In the genomic region with DNA sequence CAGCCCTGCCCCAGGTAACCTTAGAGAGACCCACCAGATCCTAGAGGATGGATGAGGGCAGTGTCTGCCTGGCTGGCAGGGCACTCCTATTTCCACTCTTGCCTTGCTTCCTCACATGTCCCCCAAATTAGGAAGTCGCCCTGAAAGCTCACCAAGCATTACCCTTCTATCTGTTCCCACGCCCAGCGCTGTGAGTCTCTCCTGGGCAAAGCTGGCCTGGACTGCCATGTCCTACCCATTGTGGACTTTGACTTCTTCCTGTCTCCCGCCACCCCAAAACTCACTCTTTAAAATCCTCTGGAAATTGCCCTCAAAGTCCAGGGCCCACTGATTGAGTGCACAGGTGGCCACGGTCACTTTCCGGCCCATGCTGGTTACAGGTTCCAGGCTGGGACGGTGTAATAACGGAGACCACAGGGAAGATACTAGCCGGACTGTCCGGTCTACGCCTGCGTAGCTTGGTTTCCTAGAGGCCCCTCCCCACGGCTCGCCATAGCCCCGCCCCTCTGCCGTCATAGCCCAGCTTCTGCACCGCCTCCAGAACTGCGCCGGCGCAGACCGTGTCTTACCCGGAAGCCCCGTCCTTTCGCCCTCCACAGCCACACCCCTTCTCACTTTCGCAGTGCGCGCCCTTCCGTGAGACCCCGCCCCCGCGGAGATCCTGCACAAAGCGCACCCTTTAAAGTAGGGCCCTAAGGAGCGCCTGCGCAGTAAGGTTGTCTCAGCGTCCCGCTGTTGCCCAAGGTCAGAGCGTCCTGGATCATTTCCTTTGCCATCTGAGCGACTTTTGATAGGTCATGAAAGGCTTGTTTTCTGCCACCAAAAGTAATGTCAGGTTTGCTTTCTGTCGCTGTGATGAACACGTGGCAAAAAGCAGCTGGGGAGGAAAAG, we compare ENCODE assay signal across 8 mouse cellular contexts. TPM values are rescaled to one million over a fixed set of nuclear protein-coding genes. Genes with fewer than 3 reads are reported as not detected.
DNase-seq lines count a peak whose midpoint lies in the region; ATAC-seq and TF ChIP-seq lines count a peak whose summit lies in the region.

Gene Nadsyn1 (minus strand): TSS at position 475 of the 891 bp plus-strand sequence.
Gene Dhcr7 (plus strand): TSS at position 771 of the 891 bp plus-strand sequence.

- H3K4me3 ChIP-seq in heart, embryonic 11.5 days (ENCODE audit: low read depth, low read length), result peak within 1 kb of the TSS; percentile 69
- peak within 1 kb of the TSS; percentile 64 for H3K4me3 ChIP-seq in kidney, embryonic 16.5 days (ENCODE audit: low read length)
- peak within 1 kb of the TSS; percentile 53 for H3K4me3 ChIP-seq in liver, adult 2 months (ENCODE audit: insufficient read depth, low read depth, low read length)
- peak within 1 kb of the TSS; percentile 70 for H3K4me3 ChIP-seq in myocyte

- H3K9me3 ChIP-seq in heart, embryonic 11.5 days (replicated peaks; ENCODE audit: control insufficient read depth, low read length), result no peaks in the 10 kb centered on the region
- no peaks in the 10 kb centered on the region for H3K9me3 ChIP-seq in kidney, embryonic 16.5 days (ENCODE audit: low read length)

- TF ChIP-seq POLR2A in liver, adult 2 months (IDR thresholded peaks at IDR 0.05; ENCODE audit: extremely low read depth, insufficient read depth, low read length), result peak; percentile 91
- peak; percentile 88 for TF ChIP-seq POLR2A in myocyte (IDR thresholded peaks at IDR 0.05; ENCODE audit: insufficient read length, low read depth)

- peak within 1 kb of the TSS; percentile 84 for H3K4me2 ChIP-seq in heart, embryonic 11.5 days
- peak within 1 kb of the TSS; percentile 71 for H3K4me2 ChIP-seq in kidney, embryonic 16.5 days (replicated peaks; ENCODE audit: low read depth, low read length)
- H3K4me2 ChIP-seq in myocyte (ENCODE audit: low read depth), result peak within 1 kb of the TSS; percentile 95

- ATAC-seq in erythroblast, adult 5-6 weeks (replicated peaks; ENCODE audit: low FRiP score, poor library complexity, severe bottlenecking), result peak; percentile 96
- peak; percentile 99 for ATAC-seq in heart, embryonic 11.5 days (replicated peaks; ENCODE audit: insufficient number of reproducible peaks, low FRiP score, low TSS enrichment)
- peak; percentile 99 for ATAC-seq in kidney, embryonic 16.5 days (ENCODE audit: low FRiP score, low TSS enrichment)

- peaks cover 5% of the 10 kb centered on the region; the same call in 1 of the 2 replicates for H3K79me2 ChIP-seq in liver, adult 2 months (ENCODE audit: control insufficient read depth, insufficient read depth, low read length)
- H3K79me2 ChIP-seq in myocyte (ENCODE audit: control insufficient read depth, insufficient read depth), result peaks cover 10% of the 10 kb centered on the region

- TF ChIP-seq CTCF in liver, adult 2 months (IDR thresholded peaks at IDR 0.05; ENCODE audit: low read depth, low read length), result no peak

- H3ac ChIP-seq in myocyte (ENCODE audit: control insufficient read depth, insufficient read length), result peak within 1 kb of the TSS; percentile 20

- 1% methylated on average over 40 of the region's 40 CpGs for WGBS in heart, embryonic 11.5 days (ENCODE audit: insufficient replicate concordance)
- under 1% methylated on average over 40 of the region's 40 CpGs for WGBS in kidney, embryonic 16.5 days
- under 1% methylated on average over 40 of the region's 40 CpGs for whole genome bisulfite sequencing in liver, adult 2 months

- 0 out of 2 replicates have a peak, but pooled peaks cover 2% of the 10 kb centered on the region for H3K36me3 ChIP-seq in heart, embryonic 11.5 days (ENCODE audit: control insufficient read depth, insufficient read depth, low read length)
- H3K36me3 ChIP-seq in kidney, embryonic 16.5 days (ENCODE audit: insufficient read depth, low read length), result peaks cover 5% of the 10 kb centered on the region; the same call in 1 of the 2 replicates
- H3K36me3 ChIP-seq in liver, adult 2 months (ENCODE audit: control insufficient read depth, insufficient read depth, low read length), result peaks cover 3% of the 10 kb centered on the region; the same call in 1 of the 2 replicates
- no peaks in the 10 kb centered on the region for H3K36me3 ChIP-seq in myocyte (ENCODE audit: control insufficient read depth, insufficient read depth)
- no peaks in the 10 kb centered on the region; the same call in 1 of the 2 replicates for H3K36me3 ChIP-seq in splenic B cell, adult 2 months (ENCODE audit: control insufficient read depth, insufficient read depth, low read length, poor library complexity, severe bottlenecking)

- no peaks in the 10 kb centered on the region for H3K27me3 ChIP-seq in heart, embryonic 11.5 days (ENCODE audit: control insufficient read depth, insufficient read depth, low read length)
- no peaks in the 10 kb centered on the region for H3K27me3 ChIP-seq in kidney, embryonic 16.5 days (ENCODE audit: insufficient read depth, low read length)
- H3K27me3 ChIP-seq in liver, adult 2 months (ENCODE audit: control insufficient read depth, insufficient read depth, low read length), result no peaks in the 10 kb centered on the region
- no peaks in the 10 kb centered on the region for H3K27me3 ChIP-seq in myocyte (ENCODE audit: control insufficient read depth, insufficient read depth, insufficient read length)
- H3K27me3 ChIP-seq in splenic B cell, adult 2 months (ENCODE audit: control insufficient read depth, insufficient read depth, low read length, poor library complexity, severe bottlenecking), result no peaks in the 10 kb centered on the region; the same call in 1 of the 2 replicates

- DNase-seq in B cell, adult 2 months, result peak; percentile 99
- DNase-seq in brain, adult 2 months (ENCODE audit: low read depth, low spot score), result peak; percentile 99
- peak; percentile 92 for DNase-seq in liver, adult 2 months (ENCODE audit: extremely low read depth, low read depth, low spot score)
- DNase-seq in splenic B cell, adult 2 months (ENCODE audit: low read depth, low spot score), result peak; percentile 99

- H3K9ac ChIP-seq in heart, embryonic 11.5 days (ENCODE audit: low read depth, low read length), result peak within 1 kb of the TSS; percentile 87
- H3K9ac ChIP-seq in kidney, embryonic 16.5 days (replicated peaks; ENCODE audit: low read length), result peak within 1 kb of the TSS; percentile 79
- H3K9ac ChIP-seq in liver, adult 2 months (ENCODE audit: low read depth, low read length), result peak within 1 kb of the TSS; percentile 77

- H3K27ac ChIP-seq in heart, embryonic 11.5 days (ENCODE audit: low read depth, low read length), result peak within 1 kb of the TSS; percentile 84
- H3K27ac ChIP-seq in kidney, embryonic 16.5 days (ENCODE audit: low read length), result peak within 1 kb of the TSS; percentile 78
- peak within 1 kb of the TSS; percentile 82 for H3K27ac ChIP-seq in liver, adult 2 months (replicated peaks; ENCODE audit: insufficient read depth, low read depth, low read length)

- H3K4me1 ChIP-seq in heart, embryonic 11.5 days (ENCODE audit: control insufficient read depth, insufficient read depth, low read length), result peaks cover 7% of the 10 kb centered on the region
- peaks cover 11% of the 10 kb centered on the region for H3K4me1 ChIP-seq in kidney, embryonic 16.5 days (ENCODE audit: insufficient read depth, low read length)
- peaks cover 3% of the 10 kb centered on the region for H3K4me1 ChIP-seq in liver, adult 2 months (ENCODE audit: control insufficient read depth, insufficient read depth, low read length)

TF ChIP-seq in myocyte, 11 proteins besides CTCF, POLR2A, EP300 and RAD21:
- TF ChIP-seq SRF (IDR thresholded peaks at IDR 0.05; ENCODE audit: control insufficient read depth, insufficient read length, low read depth), result peak; percentile 21
- TF ChIP-seq TCF3 (IDR thresholded peaks at IDR 0.05; ENCODE audit: insufficient read length, low read depth), result no peak
- peak; percentile 87 for TF ChIP-seq POLR2AphosphoS2 (IDR thresholded peaks at IDR 0.05; ENCODE audit: insufficient read length, low read depth)
- TF ChIP-seq E2F4 (IDR thresholded peaks at IDR 0.05; ENCODE audit: insufficient read depth), result peak; percentile 66
TF ChIP-seq in myocyte: peak in this region for 3.

RNA-seq across cellular contexts. Expression of gene Nadsyn1, which starts in this region (rescaled TPM):
- total RNA-seq in erythroblast, adult 5-6 weeks (2015; ENCODE audit: low replicate concordance), result 0.77 TPM in 1 of 2 replicates, not detected in the other
- total RNA-seq in erythroblast, adult 5-6 weeks (2017; ENCODE audit: low replicate concordance), result 0.98 and 1.3 TPM in 2 replicates
- 7.2 and 8.1 TPM in 2 replicates for polyA plus RNA-seq in heart, embryonic 11.5 days (2014; fragmentation: Nextera tagmentation; extraction: Ambion mirVana)
- polyA plus RNA-seq in kidney, embryonic 16.5 days (2015; fragmentation: Nextera tagmentation; extraction: Ambion mirVana), result 11.7 and 13.3 TPM in 2 replicates
- 22.5 and 32.8 TPM in 2 replicates for total RNA-seq in liver, adult 2 months (2014; rRNA removed)
- polyA plus RNA-seq in liver, adult 2 months (2012; rRNA removed), result 19.6 and 25.7 TPM in 2 replicates
- polyA plus RNA-seq in myocyte (2012; fragmentation: generic; extraction: Trizol), result 5.7 TPM

RNA-seq across cellular contexts. Expression of gene Dhcr7, which starts in this region (rescaled TPM):
- total RNA-seq in erythroblast, adult 5-6 weeks (2015; ENCODE audit: low replicate concordance), result 2.1 and 6.7 TPM in 2 replicates
- 0.84 and 5.2 TPM in 2 replicates for total RNA-seq in erythroblast, adult 5-6 weeks (2017; ENCODE audit: low replicate concordance)
- polyA plus RNA-seq in heart, embryonic 11.5 days (2014; fragmentation: Nextera tagmentation; extraction: Ambion mirVana), result 31.9 and 37.4 TPM in 2 replicates
- polyA plus RNA-seq in kidney, embryonic 16.5 days (2015; fragmentation: Nextera tagmentation; extraction: Ambion mirVana), result 44.5 and 48.8 TPM in 2 replicates
- 85.9 and 101 TPM in 2 replicates for total RNA-seq in liver, adult 2 months (2014; rRNA removed)
- polyA plus RNA-seq in liver, adult 2 months (2012; rRNA removed), result 282 and 283 TPM in 2 replicates
- 107 TPM for polyA plus RNA-seq in myocyte (2012; fragmentation: generic; extraction: Trizol)

Comparison
In these comparisons a context has a peak if more than half of its experiments do, and no peak if none do; other contexts are left out.
1. Peak in every context shown above with its lines: DNase-seq, ATAC-seq, H3K4me3 ChIP-seq and H3K27ac ChIP-seq.
2. RNA of gene Nadsyn1 (total RNA-seq): 22.5 to 32.8 TPM in liver, adult 2 months; 0.77 to 1.3 TPM in erythroblast, adult 5-6 weeks; every median in the first group is over 10 times any median in the second.
3. RNA of gene Dhcr7 (total RNA-seq): 85.9 to 101 TPM in liver, adult 2 months; 0.84 to 6.7 TPM in erythroblast, adult 5-6 weeks; every median in the first group is over 10 times any median in the second.